Mouse (Mus musculus): ENCODE data around the gene Zfp598.
A peak's percentile ranks its signal among the peaks of the same experiment; 100 is the strongest.

DNA sequence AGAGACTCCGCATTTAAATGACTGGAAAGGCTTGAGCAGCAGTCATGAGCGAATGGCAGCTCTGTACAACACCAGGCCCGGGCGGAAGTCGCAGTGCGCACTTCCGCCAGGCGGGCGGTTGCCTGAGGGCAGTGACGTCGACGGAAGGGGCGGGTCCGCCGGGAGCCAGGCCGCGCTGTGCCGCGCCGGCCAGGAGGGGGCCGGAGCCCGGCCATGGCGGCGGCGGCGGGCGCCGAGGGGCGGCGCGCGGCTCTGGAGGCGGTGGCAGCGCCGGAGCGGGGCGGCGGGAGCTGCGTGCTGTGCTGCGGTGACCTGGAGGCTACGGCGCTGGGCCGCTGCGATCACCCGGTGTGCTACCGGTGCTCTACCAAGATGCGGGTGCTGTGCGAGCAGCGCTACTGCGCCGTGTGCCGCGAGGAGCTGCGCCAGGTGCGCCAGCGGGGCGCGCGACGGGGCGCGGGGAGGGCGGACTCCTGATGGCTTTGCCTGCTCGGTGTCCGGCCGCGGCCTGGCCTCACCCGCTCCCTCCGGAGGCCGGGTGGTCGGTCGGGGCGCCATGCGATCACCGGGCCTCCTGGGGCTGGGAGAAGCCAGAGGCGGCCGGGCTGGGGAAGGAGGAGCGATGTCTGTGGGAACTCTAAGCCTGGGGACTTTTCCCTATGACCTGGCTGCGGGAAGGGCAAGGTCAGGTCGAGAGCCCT, at the start of gene Zfp598:
- TF ChIP-seq CTCF (IDR thresholded peaks at IDR 0.05; ENCODE audit: low read depth) (peak; percentile 45), EP300 (optimal IDR thresholded peaks at IDR 0.05) (no peak)
